Mouse (Mus musculus): ENCODE measurements at regions not wholly inside any gene's neighbourhood (a gene's known extent, or its start where the extent isn't known, plus 50 kb on each side); places are given as distances from the start of the nearest gene placed in this dataset.
A peak's percentile ranks its signal among the peaks of the same experiment; 100 is the strongest.

DNA sequence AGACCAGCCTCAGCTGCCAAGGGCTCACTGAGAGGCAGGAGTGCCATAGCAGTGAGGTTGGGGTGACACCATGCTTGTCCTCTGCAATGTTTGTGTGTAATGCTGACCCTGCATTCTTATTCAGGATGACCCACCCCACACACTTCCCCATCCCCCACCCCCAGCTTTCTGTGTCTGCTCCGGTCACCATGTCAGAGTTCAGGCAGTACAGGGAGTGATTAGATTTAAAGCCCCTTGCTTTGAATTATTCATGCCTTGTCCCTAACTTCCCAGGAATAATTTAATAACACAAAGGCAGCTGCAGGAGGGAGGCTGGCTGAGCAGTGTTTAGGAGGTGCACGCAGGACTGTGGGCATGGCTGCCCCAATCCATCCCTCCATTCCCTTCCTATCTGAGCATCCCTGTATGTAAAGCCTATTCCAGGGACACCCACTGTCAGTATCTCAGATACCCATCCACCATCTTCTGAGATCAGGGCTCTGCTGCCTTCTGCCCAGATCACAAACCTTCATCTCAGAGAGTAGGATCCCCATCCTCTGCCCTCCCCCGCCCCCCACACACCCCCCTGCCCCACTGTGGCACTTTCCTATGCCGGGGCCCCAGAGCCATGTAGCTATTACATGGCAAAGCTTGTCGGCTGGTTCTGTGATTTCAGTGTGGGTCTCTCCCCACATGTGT, 76.0 kb upstream of the Rufy1 start:
- Histone ChIP-seq H3K27me3 (ENCODE audit: control insufficient read depth, insufficient read depth, low read length) (no peaks in the 10 kb centered on the region), H3K9ac (ENCODE audit: low read length) (peak overlapping the region; percentile 27; the same call in 1 of the 2 replicates), H3K27ac (ENCODE audit: low read depth, low read length) (peak overlapping the region; percentile 59), H3K36me3 (ENCODE audit: control insufficient read depth, insufficient read depth, low read length) (no peaks in the 10 kb centered on the region), H3K4me1 (ENCODE audit: control insufficient read depth, insufficient read depth, low read length) (peaks cover 15% of the 10 kb centered on the region), H3K4me3 (ENCODE audit: low read depth, low read length) (no peak overlapping the region), H3K4me2 (peak overlapping the region; percentile 9; the same call in 1 of the 2 replicates), H3K9me3 (ENCODE audit: control insufficient read depth, low read length) (no peaks in the 10 kb centered on the region)
- ATAC-seq (ENCODE audit: low FRiP score): peak; percentile 92
- 40% methylated on average over 5 of the region's 5 CpGs for WGBS
- DNase-seq (ENCODE audit: low spot score, missing footprints): peak; percentile 90

- Histone ChIP-seq H3K9me3 (ENCODE audit: control insufficient read depth, low read length) (no peaks in the 10 kb centered on the region), H3K4me1 (ENCODE audit: control insufficient read depth, insufficient read depth, low read length) (peaks cover 4% of the 10 kb centered on the region), H3K27ac (ENCODE audit: low read depth, low read length) (no peak overlapping the region), H3K4me2 (no peak overlapping the region), H3K36me3 (ENCODE audit: control insufficient read depth, insufficient read depth, low read length) (no peaks in the 10 kb centered on the region), H3K27me3 (ENCODE audit: control insufficient read depth, insufficient read depth, low read length) (no peaks in the 10 kb centered on the region), H3K9ac (ENCODE audit: low read length) (no peak overlapping the region), H3K4me3 (ENCODE audit: low read depth, low read length) (no peak overlapping the region)
- 74% methylated on average over 12 of the region's 12 CpGs for WGBS
- peak; percentile 38; the same call in 1 of the 2 replicates for ATAC-seq (ENCODE audit: low FRiP score)
- DNase-seq (ENCODE audit: low spot score, missing footprints): peak; percentile 80
These were observed 70.4 kb upstream of the Rufy1 start for GRCm38 (mm10) chr11:50501352-50501751.

- ATAC-seq (ENCODE audit: low FRiP score) (no peak), DNase-seq (ENCODE audit: low spot score, missing footprints) (no peak)
- Histone ChIP-seq H3K9ac (ENCODE audit: low read length) (no peak overlapping the region), H3K9me3 (ENCODE audit: control insufficient read depth, low read length) (no peaks in the 10 kb centered on the region), H3K27me3 (ENCODE audit: control insufficient read depth, insufficient read depth, low read length) (no peaks in the 10 kb centered on the region), H3K4me1 (ENCODE audit: control insufficient read depth, insufficient read depth, low read length) (peaks cover 8% of the 10 kb centered on the region; the same call in 1 of the 2 replicates), H3K4me3 (ENCODE audit: low read depth, low read length) (no peak overlapping the region), H3K27ac (ENCODE audit: low read depth, low read length) (peak overlapping the region; percentile 62), H3K4me2 (no peak overlapping the region), H3K36me3 (ENCODE audit: control insufficient read depth, insufficient read depth, low read length) (no peaks in the 10 kb centered on the region)
- WGBS: 91% methylated on average over 5 of the region's 5 CpGs
These were observed 62.2 kb upstream of the Rufy1 start for GRCm38 (mm10) chr11:50493123-50493476.

- no peak for DNase-seq (ENCODE audit: low spot score, missing footprints)
- no peak overlapping the region for H3K4me3 ChIP-seq (ENCODE audit: low read depth, low read length)
- H3K9me3 ChIP-seq (ENCODE audit: control insufficient read depth, low read length): no peaks in the 10 kb centered on the region
- H3K27me3 ChIP-seq (ENCODE audit: control insufficient read depth, insufficient read depth, low read length): no peaks in the 10 kb centered on the region
- peak; percentile 83 for ATAC-seq (ENCODE audit: low FRiP score)
- 45% methylated on average over 5 of the region's 5 CpGs for WGBS
- H3K9ac ChIP-seq (ENCODE audit: low read length): no peak overlapping the region
- H3K4me1 ChIP-seq (ENCODE audit: control insufficient read depth, insufficient read depth, low read length): peaks cover 8% of the 10 kb centered on the region; the same call in 1 of the 2 replicates
- no peaks in the 10 kb centered on the region for H3K36me3 ChIP-seq (ENCODE audit: control insufficient read depth, insufficient read depth, low read length)
- H3K4me2 ChIP-seq: no peak overlapping the region
- peak overlapping the region; percentile 62 for H3K27ac ChIP-seq (ENCODE audit: low read depth, low read length)
These were observed 61.6 kb upstream of the Rufy1 start for GRCm38 (mm10) chr11:50492399-50493122.

DNA sequence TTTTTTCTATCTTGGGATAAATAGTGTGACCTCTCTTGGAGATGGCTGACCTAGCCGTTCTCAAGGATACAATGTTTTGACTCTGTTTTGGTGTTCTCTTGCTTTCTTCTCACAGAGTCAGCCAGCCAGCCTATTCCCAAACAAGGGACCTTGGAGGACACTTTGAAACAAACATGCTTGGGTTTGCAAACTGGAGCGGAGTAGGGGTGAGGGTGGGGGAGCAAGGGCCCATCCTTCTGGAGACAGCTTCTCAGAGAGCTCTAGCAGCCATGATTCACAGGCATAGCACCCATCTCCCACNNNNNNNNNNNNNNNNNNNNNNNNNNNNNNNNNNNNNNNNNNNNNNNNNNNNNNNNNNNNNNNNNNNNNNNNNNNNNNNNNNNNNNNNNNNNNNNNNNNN, 52.9 kb upstream of the Rufy1 start:
- H3K4me1 ChIP-seq (ENCODE audit: control insufficient read depth, insufficient read depth, low read length): no peaks in the 10 kb centered on the region
- 77% methylated on average over 2 of the region's 2 CpGs for WGBS
- no peak overlapping the region for H3K4me3 ChIP-seq (ENCODE audit: low read depth, low read length)
- no peaks in the 10 kb centered on the region for H3K9me3 ChIP-seq (ENCODE audit: control insufficient read depth, low read length)
- H3K36me3 ChIP-seq (ENCODE audit: control insufficient read depth, insufficient read depth, low read length): no peaks in the 10 kb centered on the region
- peak; percentile 56 for DNase-seq (ENCODE audit: low spot score, missing footprints)
- H3K27me3 ChIP-seq (ENCODE audit: control insufficient read depth, insufficient read depth, low read length): no peaks in the 10 kb centered on the region
- H3K27ac ChIP-seq (ENCODE audit: low read depth, low read length): no peak overlapping the region
- no peak overlapping the region for H3K9ac ChIP-seq (ENCODE audit: low read length)
- no peak overlapping the region for H3K4me2 ChIP-seq
- ATAC-seq (ENCODE audit: low FRiP score): no peak

GRCm38 (mm10) chr11:50483116-50483515, 52.2 kb upstream of the Rufy1 start:
- no peak overlapping the region for H3K4me2 ChIP-seq
- H3K4me1 ChIP-seq (ENCODE audit: control insufficient read depth, insufficient read depth, low read length): no peaks in the 10 kb centered on the region
- H3K9me3 ChIP-seq (ENCODE audit: control insufficient read depth, low read length): no peaks in the 10 kb centered on the region
- no peak overlapping the region for H3K9ac ChIP-seq (ENCODE audit: low read length)
- no peak for DNase-seq (ENCODE audit: low spot score, missing footprints)
- no peak overlapping the region for H3K4me3 ChIP-seq (ENCODE audit: low read depth, low read length)
- H3K36me3 ChIP-seq (ENCODE audit: control insufficient read depth, insufficient read depth, low read length): no peaks in the 10 kb centered on the region
- no peak for ATAC-seq (ENCODE audit: low FRiP score)
- no peaks in the 10 kb centered on the region for H3K27me3 ChIP-seq (ENCODE audit: control insufficient read depth, insufficient read depth, low read length)
- WGBS: 93% methylated on average over 6 of the region's 6 CpGs
- no peak overlapping the region for H3K27ac ChIP-seq (ENCODE audit: low read depth, low read length)

DNA sequence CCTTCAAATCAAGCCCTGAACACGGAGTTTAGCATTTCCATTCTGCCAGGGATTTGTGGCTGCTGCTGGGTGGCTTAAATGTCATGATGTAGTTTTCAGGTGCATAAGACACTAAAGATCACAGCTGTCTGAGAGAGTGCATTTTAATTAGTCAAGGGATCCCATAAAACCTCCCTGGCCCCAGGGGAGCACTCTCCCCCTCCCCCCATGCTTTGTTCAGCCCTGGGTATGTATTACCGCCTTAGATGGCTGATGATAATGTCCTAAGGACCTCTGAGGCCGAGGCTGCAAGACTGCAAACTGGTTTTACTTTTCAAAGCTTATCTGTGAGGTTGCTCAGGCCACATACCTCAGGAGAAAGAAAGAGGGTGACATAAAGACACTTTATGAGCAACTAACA, 51.7 kb upstream of the Rufy1 start:
- no peaks in the 10 kb centered on the region for H3K36me3 ChIP-seq (ENCODE audit: control insufficient read depth, insufficient read depth, low read length)
- H3K4me2 ChIP-seq: no peak overlapping the region
- DNase-seq (ENCODE audit: low spot score, missing footprints) (no peak), ATAC-seq (ENCODE audit: low FRiP score) (no peak)
- no peaks in the 10 kb centered on the region for H3K9me3 ChIP-seq (ENCODE audit: control insufficient read depth, low read length)
- WGBS: 53% methylated on average over 3 of the region's 3 CpGs
- no peaks in the 10 kb centered on the region for H3K4me1 ChIP-seq (ENCODE audit: control insufficient read depth, insufficient read depth, low read length)
- H3K4me3 ChIP-seq (ENCODE audit: low read depth, low read length): no peak overlapping the region
- H3K9ac ChIP-seq (ENCODE audit: low read length): no peak overlapping the region
- no peaks in the 10 kb centered on the region for H3K27me3 ChIP-seq (ENCODE audit: control insufficient read depth, insufficient read depth, low read length)
- H3K27ac ChIP-seq (ENCODE audit: low read depth, low read length): no peak overlapping the region
